23 mouse cellular contexts compared by ENCODE assay signal in the genomic region with DNA sequence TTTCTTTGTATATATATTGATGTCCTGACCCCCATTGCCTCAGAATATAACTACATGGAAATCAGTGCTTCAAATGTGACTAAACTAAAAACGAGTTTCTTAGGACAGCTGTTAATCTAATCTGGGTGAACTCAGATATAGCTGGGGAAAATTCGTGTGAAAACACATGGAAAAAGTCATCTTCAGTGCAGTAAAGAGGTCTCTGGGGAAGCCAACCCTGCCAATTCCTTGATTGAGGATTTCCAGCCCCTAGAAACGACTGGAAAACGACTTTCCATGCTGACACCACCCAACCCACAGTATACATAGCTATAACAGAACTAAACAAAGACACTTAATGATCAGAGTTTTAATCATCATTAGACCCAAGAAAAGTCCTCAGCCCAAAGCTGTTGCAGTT. TPM values are rescaled to one million over a fixed set of nuclear protein-coding genes. Genes with fewer than 3 reads are reported as not detected.
A peak's percentile ranks its signal among the peaks of the same experiment; 100 is the strongest.
DNase-seq lines count a peak whose midpoint lies in the region; ATAC-seq and TF ChIP-seq lines count a peak whose summit lies in the region.
"Had no signal": no experiment of that assay in that cellular context is flagged by ENCODE, and none has a peak within 500 bp of the region (broad histone marks: within the 10 kb centered on the region; RNA-seq: fewer than 3 reads in every experiment).

No protein-coding gene starts in this region.

- peak; percentile 56 for DNase-seq in heart, adult 18-20 months
- no peak for DNase-seq in heart, embryonic 10.5 days (ENCODE audit: low spot score)
- DNase-seq in heart, postnatal 14 days = peak; percentile 39 to 48
- DNase-seq in heart, postnatal 36 days = no peak
- DNase-seq in gastrocnemius, postnatal 10 days = peak; percentile 31
- DNase-seq in heart, postnatal 4 days = peak; percentile 44
- DNase-seq in kidney, adult 2 months = no peak
- DNase-seq: adrenal gland, postnatal 14 days; cerebellum, adult 18-20 months; cerebellum, adult 9-11 months; cerebellum, postnatal 36 days; kidney, adult 18-20 months had no signal

- H3K27ac ChIP-seq in heart, embryonic 10.5 days = no peak overlapping the region
- H3K27ac ChIP-seq in kidney, adult 2 months (ENCODE audit: insufficient read depth, low read depth, low read length) = no peak overlapping the region
- H3K27ac ChIP-seq: embryonic facial prominence, embryonic 15.5 days; forebrain, embryonic 10.5 days; hindbrain, embryonic 13.5 days; hindbrain, postnatal 0 days; kidney, embryonic 15.5 days had no signal

- no peak for TF ChIP-seq CTCF in kidney, adult 2 months (conservative IDR thresholded peaks at IDR 0.05; ENCODE audit: insufficient read depth, insufficient read length, low read depth, low read length)

- H3K4me1 ChIP-seq in heart, embryonic 10.5 days = no peaks in the 10 kb centered on the region
- no peaks in the 10 kb centered on the region for H3K4me1 ChIP-seq in kidney, adult 2 months (ENCODE audit: control insufficient read depth, insufficient read depth, low read length)
- H3K4me1 ChIP-seq: embryonic facial prominence, embryonic 15.5 days; forebrain, embryonic 10.5 days; hindbrain, embryonic 13.5 days; kidney, embryonic 15.5 days had no signal

- peaks cover 4% of the 10 kb centered on the region; the same call in 1 of the 2 replicates for H3K9me3 ChIP-seq in heart, embryonic 10.5 days
- H3K9me3 ChIP-seq: embryonic facial prominence, embryonic 15.5 days; G1E; hindbrain, embryonic 13.5 days; kidney, embryonic 15.5 days had no signal

- H3K4me3 ChIP-seq in heart, embryonic 10.5 days = no peak overlapping the region
- H3K4me3 ChIP-seq in kidney, adult 2 months (ENCODE audit: insufficient read depth, low read depth, low read length) = no peak overlapping the region
- H3K4me3 ChIP-seq: embryonic facial prominence, embryonic 15.5 days; erythroblast, embryonic 14.5 days; forebrain, embryonic 10.5 days; hindbrain, embryonic 13.5 days; kidney, embryonic 15.5 days had no signal

- no peaks in the 10 kb centered on the region for H3K36me3 ChIP-seq in heart, embryonic 10.5 days
- no peaks in the 10 kb centered on the region for H3K36me3 ChIP-seq in kidney, adult 2 months (ENCODE audit: control insufficient read depth, insufficient read depth, low read length)
- H3K36me3 ChIP-seq: embryonic facial prominence, embryonic 15.5 days; forebrain, embryonic 10.5 days; G1E; hindbrain, embryonic 13.5 days; kidney, embryonic 15.5 days had no signal

- TF ChIP-seq POLR2A in kidney, adult 2 months (IDR thresholded peaks at IDR 0.05; ENCODE audit: low read depth, low read length) = no peak

- 32% methylated on average over 4 of the region's 4 CpGs for WGBS in heart, embryonic 10.5 days
- WGBS in kidney, adult 2 months = 63% methylated on average over 4 of the region's 4 CpGs

- H3K27me3 ChIP-seq in heart, embryonic 10.5 days (ENCODE audit: insufficient read depth, poor library complexity, severe bottlenecking) = no peaks in the 10 kb centered on the region
- H3K27me3 ChIP-seq in kidney, adult 2 months (replicated peaks; ENCODE audit: control insufficient read depth, insufficient read depth, low read length) = no peaks in the 10 kb centered on the region
- H3K27me3 ChIP-seq: embryonic facial prominence, embryonic 15.5 days; hindbrain, embryonic 13.5 days; kidney, embryonic 15.5 days had no signal

- no peak for ATAC-seq in CD4-positive, CD25-positive, alpha-beta regulatory T cell, adult 4 months
- ATAC-seq: forebrain, embryonic 14.5 days; hindbrain, postnatal 0 days had no signal

- intact Hi-C loops in heart, postnatal 14 days (cut with DNase I) = no loop called here
- intact Hi-C loops in heart, postnatal 36 days (cut with DNase I) = no loop called here

RNA-seq across cellular contexts. Expression of gene Tm4sf5, which starts 17.2 kb away (rescaled TPM):
- total RNA-seq in heart, adult 18-20 months (2021) = 1 to 10 TPM; 1.4 to 2.4 TPM
- polyA plus RNA-seq in heart, embryonic 10.5 days (2016; fragmentation: Nextera tagmentation; extraction: Ambion mirVana) = 6.2 and 7.4 TPM in 2 replicates
- total RNA-seq in heart, postnatal 14 days (2021) = 1 to 10 TPM; 1.2 to 1.3 TPM
- total RNA-seq in heart, postnatal 36 days (2021) = 1 to 10 TPM in 1 of 2 experiments, under 1 TPM in 1; 0.70 to 1.3 TPM
- total RNA-seq in gastrocnemius, postnatal 10 days (2021) = not detected
- 1 to 10 TPM; 1.7 to 2.5 TPM for total RNA-seq in heart, postnatal 4 days (2021)
- polyA plus RNA-seq in CD4-positive, CD25-positive, alpha-beta regulatory T cell, adult 4 months (2017; shearing (Covaris generic)) = 1 to 10 TPM in 1 of 2 experiments, under 1 TPM in 1; 1.00 to 2.5 TPM
- polyA plus RNA-seq in kidney, adult 2 months (2012; rRNA removed) = 0.31 TPM in 1 of 2 replicates, not detected in the other
- total RNA-seq: adrenal gland, postnatal 14 days; G1E; gastrocnemius, postnatal 4 days; hematopoietic stem cell, adult 5-6 weeks had no signal
- polyA plus RNA-seq: embryonic facial prominence, embryonic 15.5 days; erythroblast, embryonic 14.5 days; G1E had no signal

RNA-seq across cellular contexts. Expression of gene Vmo1, which starts 26.6 kb away (rescaled TPM):
- total RNA-seq in heart, adult 18-20 months (2021) = not detected
- not detected in 2 replicates for polyA plus RNA-seq in heart, embryonic 10.5 days (2016; fragmentation: Nextera tagmentation; extraction: Ambion mirVana)
- under 1 TPM in 1 of 2 experiments, not detected in 1; 0.45 TPM for total RNA-seq in heart, postnatal 14 days (2021)
- total RNA-seq in heart, postnatal 36 days (2021) = not detected
- not detected for total RNA-seq in gastrocnemius, postnatal 10 days (2021)
- under 1 TPM in 1 of 2 experiments, not detected in 1; 0.43 TPM for total RNA-seq in heart, postnatal 4 days (2021)
- polyA plus RNA-seq in CD4-positive, CD25-positive, alpha-beta regulatory T cell, adult 4 months (2017; shearing (Covaris generic)) = not detected
- polyA plus RNA-seq in kidney, adult 2 months (2012; rRNA removed) = 0.15 TPM in 1 of 2 replicates, not detected in the other
- total RNA-seq: adrenal gland, postnatal 14 days; G1E; hematopoietic stem cell, adult 5-6 weeks; hindbrain, postnatal 0 days had no signal
- polyA plus RNA-seq: erythroblast, embryonic 14.5 days; G1E; hindbrain, embryonic 13.5 days; hindbrain, postnatal 0 days had no signal

RNA-seq across cellular contexts. Expression of gene Cxcl16, which starts 28.0 kb away (rescaled TPM):
- 1 to 10 TPM; 8.3 to 9.9 TPM for total RNA-seq in heart, adult 18-20 months (2021)
- polyA plus RNA-seq in heart, embryonic 10.5 days (2016; fragmentation: Nextera tagmentation; extraction: Ambion mirVana) = 3.7 and 6.0 TPM in 2 replicates
- total RNA-seq in heart, postnatal 14 days (2021) = 1 to 10 TPM; 7.3 to 9.5 TPM
- total RNA-seq in heart, postnatal 36 days (2021) = 10 to 100 TPM in 1 of 2 experiments, 1 to 10 TPM in 1; 9.6 to 10.9 TPM
- total RNA-seq in gastrocnemius, postnatal 10 days (2021) = 1 to 10 TPM; 3.4 to 5.1 TPM
- total RNA-seq in heart, postnatal 4 days (2021) = 1 to 10 TPM; 6.2 to 6.5 TPM
- under 1 TPM; 0.43 to 0.87 TPM for polyA plus RNA-seq in CD4-positive, CD25-positive, alpha-beta regulatory T cell, adult 4 months (2017; shearing (Covaris generic))
- polyA plus RNA-seq in kidney, adult 2 months (2012; rRNA removed) = 99.3 and 103 TPM in 2 replicates
- total RNA-seq: G1E; hematopoietic stem cell, adult 5-6 weeks had no signal
- polyA plus RNA-seq: erythroblast, embryonic 14.5 days; G1E had no signal

RNA-seq across cellular contexts. Expression of gene Zmynd15, which starts 28.6 kb away (rescaled TPM):
- total RNA-seq in heart, adult 18-20 months (2021) = 1 to 10 TPM; 1.7 to 2.8 TPM
- polyA plus RNA-seq in heart, embryonic 10.5 days (2016; fragmentation: Nextera tagmentation; extraction: Ambion mirVana) = 0.73 and 1.2 TPM in 2 replicates
- 1 to 10 TPM; 2.9 to 4.7 TPM for total RNA-seq in heart, postnatal 14 days (2021)
- 1 to 10 TPM; 1.8 to 2.2 TPM for total RNA-seq in heart, postnatal 36 days (2021)
- total RNA-seq in gastrocnemius, postnatal 10 days (2021) = 1 to 10 TPM in 1 of 2 experiments, under 1 TPM in 1; 0.52 to 1.6 TPM
- total RNA-seq in heart, postnatal 4 days (2021) = 1 to 10 TPM in 1 of 2 experiments, under 1 TPM in 1; 0.92 to 2.0 TPM
- not detected for polyA plus RNA-seq in CD4-positive, CD25-positive, alpha-beta regulatory T cell, adult 4 months (2017; shearing (Covaris generic))
- 11.6 and 12.4 TPM in 2 replicates for polyA plus RNA-seq in kidney, adult 2 months (2012; rRNA removed)
- polyA plus RNA-seq: erythroblast, embryonic 14.5 days; G1E had no signal

RNA-seq across cellular contexts. Expression of gene Gltpd2, which starts 31.2 kb away (rescaled TPM):
- not detected for total RNA-seq in heart, adult 18-20 months (2021)
- 0.25 and 4.3 TPM in 2 replicates for polyA plus RNA-seq in heart, embryonic 10.5 days (2016; fragmentation: Nextera tagmentation; extraction: Ambion mirVana)
- not detected for total RNA-seq in heart, postnatal 14 days (2021)
- not detected for total RNA-seq in heart, postnatal 36 days (2021)
- not detected for total RNA-seq in gastrocnemius, postnatal 10 days (2021)
- not detected for total RNA-seq in heart, postnatal 4 days (2021)
- polyA plus RNA-seq in CD4-positive, CD25-positive, alpha-beta regulatory T cell, adult 4 months (2017; shearing (Covaris generic)) = not detected
- 2.8 and 3.3 TPM in 2 replicates for polyA plus RNA-seq in kidney, adult 2 months (2012; rRNA removed)
- total RNA-seq: G1E; hematopoietic stem cell, adult 5-6 weeks; hindbrain, postnatal 0 days had no signal
- polyA plus RNA-seq: erythroblast, embryonic 14.5 days; G1E had no signal

Comparison
In these comparisons a context has a peak if more than half of its experiments do, and no peak if none do; other contexts are left out.
1. DNase-seq: peak in heart, adult 18-20 months (2 of 2), heart, postnatal 14 days (2 of 2), gastrocnemius, postnatal 10 days (single experiment) and heart, postnatal 4 days (single experiment); none in heart, embryonic 10.5 days (single experiment), heart, postnatal 36 days (0 of 2) and kidney, adult 2 months (single experiment).